Mouse (Mus musculus) spleen, adult 2 months (tissue): Measurements from ENCODE around the gene Selenof.

Source experiments
- CTCF ChIP-seq: fragments of 200-500 bp; IDR thresholded peaks from 2 replicates; pipeline ENCODE4 v1.5.1; 2011; ENCODE audit warnings: mild to moderate bottlenecking, inconsistent platforms; ENCODE audit not compliant: insufficient read depth, insufficient read length, insufficient replicate concordance; ENCODE audit errors: extremely low read depth
- POLR2A ChIP-seq: fragments of 200-500 bp; IDR thresholded peaks from 2 replicates; pipeline ENCODE4 v1.6.1; 2011; ENCODE audit warnings: low read depth, low read length, inconsistent platforms

GRCm38 (mm10) chr3:144597790-144598467, 27.8 kb downstream of the Selenof start:
- TF ChIP-seq CTCF (no peak), POLR2A (no peak)
